Mouse (Mus musculus) bone marrow macrophage, adult 2 months (primary cell): ENCODE results near the gene Pla2g5.

ENCODE experiments used
- CTCF ChIP-seq: IDR thresholded peaks from 2 replicates; pipeline ENCODE4 v1.5.1; 2012; ENCODE audit warnings: low read depth, mild to moderate bottlenecking, low read length, moderate library complexity
- POLR2A ChIP-seq: IDR thresholded peaks from 2 replicates; pipeline ENCODE4 v1.6.1; 2012; ENCODE audit warnings: mild to moderate bottlenecking, low read depth, low read length, borderline replicate concordance

GRCm38 (mm10) chr4:138800134-138800744, 63.0 kb downstream of the Pla2g5 start:
- TF ChIP-seq POLR2A (no peak), CTCF (no peak)
